Mouse (Mus musculus) brain, embryonic 18.5 days (tissue): ENCODE data around the gene Hist1h3h.
"Not testable (repeated sequence)": the region's sequence is repeated elsewhere in the genome, so short reads cannot be mapped to it uniquely, and the experiment has no call there.

Experiments used
- DNase-seq: peaks from one replicate; pipeline ENCODE4 v3.0.0-alpha.2; 2012; ENCODE audit warnings: low read depth, low spot score

Gene Hist1h3h

DNA sequence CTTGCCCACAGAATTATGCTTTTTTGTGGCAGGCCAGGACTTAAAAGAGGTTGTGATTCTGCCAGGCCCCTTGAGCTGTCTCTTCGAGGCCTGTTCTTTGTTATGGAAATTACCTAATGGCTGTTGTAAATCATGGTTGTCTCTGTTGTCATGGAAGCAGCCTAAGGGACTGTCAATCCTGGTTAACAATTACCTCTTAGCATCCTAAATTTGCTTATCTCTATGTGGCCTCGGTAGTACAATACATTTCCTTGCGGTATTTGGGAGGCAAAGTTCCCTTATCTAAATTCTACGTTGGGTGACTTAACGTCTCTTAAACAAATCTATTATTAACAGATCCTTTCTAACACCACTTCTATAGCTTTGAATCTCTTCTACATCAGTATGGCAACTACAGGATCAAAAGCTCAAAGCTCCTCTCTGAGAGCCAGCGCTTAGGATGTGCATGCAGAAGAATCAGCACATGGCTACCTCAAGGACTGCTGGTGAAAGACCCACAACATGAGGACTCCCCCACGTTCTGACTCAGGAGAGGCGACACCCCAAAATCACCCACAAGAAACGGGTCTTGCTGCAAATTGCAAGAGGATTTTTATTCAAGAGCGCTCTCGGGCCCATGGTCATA lies 10.6 kb downstream of the Hist1h3h start:
- DNase-seq: no peak

DNA sequence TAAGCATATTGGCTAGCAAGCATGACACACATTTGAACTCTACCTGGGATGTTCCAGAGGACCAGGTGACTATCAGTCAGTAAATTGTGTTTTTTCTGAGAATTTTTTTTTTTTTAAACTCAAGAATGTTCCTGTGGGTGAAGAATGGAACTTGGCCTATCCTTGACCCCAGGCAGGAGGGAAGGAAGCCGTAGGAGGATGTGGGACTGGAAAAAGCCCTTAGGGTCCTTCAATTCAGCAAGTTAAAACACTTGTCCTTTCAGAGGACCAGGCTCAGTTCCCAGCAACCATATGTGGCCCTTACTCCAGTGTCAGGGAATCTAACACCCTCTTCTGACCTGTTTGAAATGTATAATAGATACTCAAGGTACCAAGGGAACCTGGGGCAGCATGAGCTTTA lies 12.1 kb downstream of the Hist1h3h start:
- no peak for DNase-seq

DNA sequence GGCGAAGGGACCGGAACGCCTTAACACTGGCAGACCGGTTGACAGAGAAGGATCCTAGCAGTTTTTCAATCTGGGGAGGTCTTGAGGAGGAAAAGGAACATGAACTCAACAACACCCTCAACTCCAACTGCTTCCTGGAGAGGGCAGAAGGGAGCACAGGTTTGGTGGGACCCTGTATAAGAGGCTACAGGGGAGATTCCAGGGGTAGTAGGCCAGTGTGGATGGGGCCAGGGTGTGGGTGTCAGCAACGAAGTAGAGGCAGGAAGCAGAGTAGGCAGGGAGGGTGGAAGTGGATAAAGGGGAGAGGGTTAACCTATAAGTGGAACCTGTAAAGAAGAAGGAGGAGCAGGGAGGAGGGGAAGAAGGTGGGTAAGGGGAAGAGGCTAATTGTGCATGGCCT lies 16.0 kb downstream of the Hist1h3h start:
- no peak for DNase-seq

DNA sequence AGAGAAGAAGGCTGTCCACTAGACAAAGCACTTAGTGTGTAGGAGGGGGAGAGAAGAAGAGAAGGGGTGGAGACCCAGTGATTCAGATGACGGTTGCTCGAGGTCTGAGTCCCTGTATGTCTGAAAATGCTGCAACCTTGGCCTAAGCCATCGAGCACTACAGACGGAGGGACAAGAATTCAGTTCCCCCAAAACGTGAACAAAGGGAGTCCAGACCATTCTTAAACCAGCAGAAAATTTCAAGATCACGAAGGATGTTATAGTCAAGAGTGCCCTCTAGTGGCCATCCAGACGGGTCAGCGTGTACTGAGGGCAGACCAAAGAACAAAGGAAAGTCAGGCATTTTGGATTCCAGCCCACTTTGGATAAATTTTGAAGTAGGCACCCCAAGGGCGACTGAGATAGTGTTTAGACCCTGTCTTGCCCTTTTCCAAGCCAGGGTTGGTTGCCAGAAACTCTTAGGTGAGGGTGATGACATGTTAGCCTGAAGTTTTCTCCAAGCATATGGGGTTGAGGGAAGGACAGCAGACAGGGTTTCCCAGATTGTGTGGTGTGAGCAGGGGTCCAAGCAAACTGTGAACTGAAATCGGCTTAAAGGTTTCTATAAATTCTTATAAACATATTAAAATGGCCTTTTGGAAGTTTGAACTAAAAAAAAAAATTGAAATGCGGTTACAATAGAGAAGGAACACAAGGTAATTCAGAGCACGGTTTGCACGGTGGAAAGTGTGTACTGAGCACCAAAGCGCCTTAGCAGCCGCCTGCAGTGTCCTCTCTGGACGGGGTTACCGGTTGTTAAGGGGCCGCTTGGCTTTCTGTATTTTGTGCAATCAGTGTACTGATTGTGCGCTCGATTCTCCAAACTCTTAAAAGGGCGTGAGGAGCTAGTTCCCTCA lies 16.8 kb downstream of the Hist1h3h start:
- DNase-seq: no peak

DNA sequence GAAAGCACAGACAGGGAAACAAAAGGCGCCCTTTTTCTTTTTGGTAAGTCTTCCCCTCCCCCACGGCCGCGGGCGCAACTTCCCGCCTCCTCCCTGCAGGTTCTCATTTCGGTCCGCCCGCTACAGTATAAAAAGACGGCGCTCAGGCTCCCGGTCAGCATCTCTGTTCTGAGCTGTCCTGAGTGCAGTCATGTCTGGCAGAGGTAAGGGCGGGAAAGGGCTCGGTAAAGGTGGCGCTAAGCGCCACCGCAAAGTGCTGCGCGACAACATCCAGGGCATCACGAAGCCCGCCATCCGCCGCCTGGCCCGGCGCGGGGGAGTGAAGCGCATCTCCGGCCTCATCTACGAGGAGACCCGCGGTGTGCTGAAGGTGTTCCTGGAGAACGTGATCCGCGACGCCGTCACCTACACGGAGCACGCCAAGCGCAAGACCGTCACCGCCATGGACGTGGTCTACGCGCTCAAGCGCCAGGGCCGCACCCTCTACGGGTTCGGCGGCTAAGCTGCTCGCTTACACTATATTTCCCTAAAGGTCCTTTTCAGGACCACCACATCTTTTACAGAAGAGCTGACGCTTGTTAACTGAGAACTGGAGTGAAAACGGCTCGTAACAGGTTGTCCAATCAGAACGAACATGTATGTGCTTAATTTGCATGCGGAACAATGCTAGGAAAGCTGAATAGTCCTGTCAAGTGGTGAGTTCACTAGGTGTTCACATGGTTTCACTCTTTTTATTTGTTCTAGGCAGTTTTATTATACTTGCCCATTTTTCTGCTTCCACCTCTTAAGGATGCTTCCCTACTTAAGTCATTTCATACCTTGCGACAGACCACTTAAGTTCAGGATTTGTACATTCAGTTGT lies 17.7 kb downstream of the Hist1h3h start, which contains the start of gene Hist1h4j:
Gene Hist1h4j, plus strand, starts transcription at position 159 of the 862 bp plus-strand sequence.
- not testable (repeated sequence) for DNase-seq

DNA sequence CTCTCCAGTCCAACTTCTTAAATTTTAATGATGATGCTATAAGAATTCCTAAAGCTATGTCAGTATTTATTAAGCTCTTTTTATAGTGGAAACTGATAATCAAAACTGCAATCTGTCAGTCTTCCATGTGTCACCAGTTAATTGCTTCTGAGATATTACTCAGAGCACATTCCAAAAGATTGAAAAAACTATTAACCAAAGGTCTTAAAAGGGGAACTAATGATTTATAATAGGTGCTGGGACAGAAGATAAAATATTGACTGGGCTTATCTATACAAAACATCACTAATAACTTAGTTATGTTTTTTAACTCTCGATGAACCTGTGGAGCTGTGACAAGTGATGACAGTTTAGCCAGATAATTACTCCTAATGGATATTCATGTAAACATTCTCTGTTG lies 27.5 kb downstream of the Hist1h3h start:
- no peak for DNase-seq

DNA sequence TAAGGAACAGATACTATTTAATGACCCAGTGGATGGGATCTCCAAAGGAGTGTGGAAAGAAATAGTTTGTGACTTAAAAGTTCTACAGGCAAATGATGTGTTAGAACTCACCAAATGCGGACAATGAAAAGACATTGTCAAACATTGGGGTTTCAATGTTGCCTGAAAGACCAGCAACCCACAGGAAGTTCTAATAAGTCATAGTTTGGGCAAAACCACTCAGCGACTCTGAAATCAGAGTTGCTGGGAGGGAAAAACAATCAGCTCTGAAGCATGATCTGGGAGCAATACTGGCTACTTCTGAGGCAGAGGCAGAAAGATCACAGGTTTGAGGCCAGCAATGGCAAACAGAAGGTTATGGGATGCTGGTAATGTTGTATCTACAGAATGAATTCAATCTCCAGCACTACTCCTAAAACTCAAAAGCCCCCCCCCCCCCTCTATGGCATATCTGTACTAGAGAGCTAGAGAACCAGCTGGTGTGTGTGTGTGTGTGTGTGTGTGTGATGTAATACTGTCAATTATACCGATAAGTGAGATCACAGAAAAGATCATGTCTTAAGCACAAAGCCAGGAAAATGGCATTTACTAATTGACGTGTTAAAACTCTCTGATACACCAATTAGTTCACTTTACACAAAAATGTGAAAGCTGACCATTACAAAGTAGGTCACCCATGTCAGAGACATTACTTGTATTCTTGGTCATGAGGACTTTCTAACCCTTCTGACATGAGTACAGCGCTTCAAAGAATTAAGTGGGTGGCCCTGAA lies 32.1 kb downstream of the Hist1h3h start:
- DNase-seq: no peak

DNA sequence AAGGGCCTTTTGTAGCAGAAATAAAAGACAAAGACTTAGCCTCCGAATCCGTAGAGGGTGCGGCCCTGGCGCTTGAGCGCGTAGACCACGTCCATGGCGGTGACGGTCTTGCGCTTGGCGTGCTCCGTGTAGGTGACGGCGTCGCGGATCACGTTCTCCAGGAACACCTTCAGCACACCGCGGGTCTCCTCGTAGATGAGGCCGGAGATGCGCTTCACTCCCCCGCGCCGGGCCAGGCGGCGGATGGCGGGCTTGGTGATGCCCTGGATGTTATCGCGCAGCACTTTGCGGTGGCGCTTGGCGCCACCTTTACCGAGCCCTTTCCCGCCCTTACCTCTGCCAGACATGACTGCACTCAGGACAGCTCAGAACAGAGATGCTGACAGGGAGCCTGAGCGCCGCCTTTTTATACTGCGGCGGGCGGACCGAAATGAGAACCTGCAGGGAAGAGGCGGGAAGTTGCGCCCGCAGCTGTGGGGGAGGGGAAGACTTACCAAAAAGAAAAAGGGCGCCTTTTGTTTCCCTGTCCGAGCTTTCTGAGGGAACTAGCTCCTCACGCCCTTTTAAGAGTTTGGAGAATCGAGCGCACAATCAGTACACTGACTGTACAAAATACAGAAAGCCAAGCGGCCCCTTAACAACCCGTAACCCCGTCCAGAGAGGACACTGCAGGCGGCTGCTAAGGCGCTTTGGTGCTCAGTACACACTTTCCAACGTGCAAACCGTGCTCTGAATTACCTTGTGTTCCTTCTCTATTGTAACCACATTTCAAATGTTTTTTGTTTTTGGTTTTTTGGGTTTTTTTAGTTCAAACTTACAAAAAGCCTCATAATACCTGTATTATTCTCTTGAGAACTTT lies 32.9 kb downstream of the Hist1h3h start, which contains the start of gene Hist1h4k:
Gene Hist1h4k, minus strand, starts transcription at position 347 of the 859 bp plus-strand sequence.
- DNase-seq: peak; percentile 82

DNA sequence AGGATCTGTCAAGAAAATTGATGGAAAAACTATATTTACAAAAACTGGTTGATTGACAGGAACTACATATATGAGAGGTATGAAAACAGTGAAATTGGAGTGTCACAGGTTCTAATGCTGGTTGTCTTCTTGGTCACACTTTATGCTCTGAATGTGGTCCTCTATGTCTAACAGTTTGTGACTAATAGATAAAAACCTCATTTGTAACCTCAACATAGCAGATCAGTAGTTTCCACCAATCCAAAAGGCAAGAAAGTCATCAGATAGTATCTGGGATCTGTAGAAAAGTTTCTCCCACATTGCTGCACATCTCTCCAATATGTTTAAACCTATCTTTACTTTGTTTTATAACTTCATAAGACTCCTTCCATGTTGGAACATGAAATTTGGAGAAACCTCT lies 34.0 kb downstream of the Hist1h3h start:
- no peak for DNase-seq

DNA sequence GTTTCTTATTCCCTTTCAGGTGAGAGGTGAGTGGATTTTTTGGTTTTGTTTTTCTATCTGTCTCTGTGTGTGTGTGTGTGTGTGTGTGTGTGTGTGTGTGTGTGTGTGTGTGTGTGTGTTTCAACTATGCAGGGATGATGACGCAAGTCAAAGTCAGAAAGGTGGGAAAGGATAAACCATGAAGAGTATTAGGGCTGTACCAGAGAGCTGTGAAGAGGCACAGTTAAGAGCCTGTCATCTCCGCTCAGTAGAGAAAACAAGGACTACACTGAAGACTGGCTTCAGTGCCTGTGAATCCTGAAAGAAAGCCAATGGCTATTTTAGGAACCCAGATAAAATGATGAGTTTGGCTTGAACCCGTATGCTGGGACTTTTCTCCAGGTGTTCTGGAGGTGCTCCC lies 34.4 kb downstream of the Hist1h3h start:
- DNase-seq: no peak

DNA sequence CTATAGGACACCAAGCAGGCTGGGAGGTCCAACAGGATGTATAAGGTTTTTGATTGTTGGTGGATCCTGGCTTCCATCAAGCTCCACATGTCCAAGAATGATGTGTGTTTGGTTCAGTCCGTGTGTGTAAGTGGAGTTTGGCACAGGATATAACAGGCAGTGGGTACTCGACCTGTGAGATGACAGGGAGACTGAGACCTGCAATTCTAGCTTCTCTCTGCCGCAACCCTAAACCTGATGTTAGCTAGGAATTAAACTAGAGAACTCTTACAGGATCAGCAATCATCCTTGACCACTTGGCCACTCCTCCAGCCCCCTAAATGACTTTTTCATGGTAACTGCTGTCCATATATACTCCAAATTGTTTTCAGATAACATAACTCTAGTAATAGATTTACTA lies 34.9 kb downstream of the Hist1h3h start:
- DNase-seq: no peak

DNA sequence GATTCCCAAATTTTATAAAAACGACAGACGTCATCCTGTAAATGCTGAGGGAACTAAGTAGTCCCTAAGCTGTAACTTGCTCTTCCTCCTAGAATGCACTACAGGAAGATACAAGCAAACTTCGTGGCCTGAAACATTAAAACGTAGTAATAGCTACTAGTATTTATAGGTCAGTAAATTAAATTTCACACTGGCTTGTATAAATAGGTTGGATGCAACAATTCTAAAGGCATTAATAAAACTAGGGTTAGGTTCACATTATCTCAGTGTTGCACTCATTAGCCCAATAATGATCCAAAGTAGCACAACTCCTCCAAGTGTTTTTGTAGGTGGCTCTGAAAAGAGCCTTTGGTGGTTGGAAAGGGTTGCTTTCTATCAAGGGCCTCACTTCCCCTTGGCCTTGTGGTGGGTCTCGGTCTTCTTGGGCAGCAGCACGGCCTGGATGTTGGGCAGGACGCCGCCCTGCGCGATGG lies 35.6 kb downstream of the Hist1h3h start:
- DNase-seq: no peak

DNA sequence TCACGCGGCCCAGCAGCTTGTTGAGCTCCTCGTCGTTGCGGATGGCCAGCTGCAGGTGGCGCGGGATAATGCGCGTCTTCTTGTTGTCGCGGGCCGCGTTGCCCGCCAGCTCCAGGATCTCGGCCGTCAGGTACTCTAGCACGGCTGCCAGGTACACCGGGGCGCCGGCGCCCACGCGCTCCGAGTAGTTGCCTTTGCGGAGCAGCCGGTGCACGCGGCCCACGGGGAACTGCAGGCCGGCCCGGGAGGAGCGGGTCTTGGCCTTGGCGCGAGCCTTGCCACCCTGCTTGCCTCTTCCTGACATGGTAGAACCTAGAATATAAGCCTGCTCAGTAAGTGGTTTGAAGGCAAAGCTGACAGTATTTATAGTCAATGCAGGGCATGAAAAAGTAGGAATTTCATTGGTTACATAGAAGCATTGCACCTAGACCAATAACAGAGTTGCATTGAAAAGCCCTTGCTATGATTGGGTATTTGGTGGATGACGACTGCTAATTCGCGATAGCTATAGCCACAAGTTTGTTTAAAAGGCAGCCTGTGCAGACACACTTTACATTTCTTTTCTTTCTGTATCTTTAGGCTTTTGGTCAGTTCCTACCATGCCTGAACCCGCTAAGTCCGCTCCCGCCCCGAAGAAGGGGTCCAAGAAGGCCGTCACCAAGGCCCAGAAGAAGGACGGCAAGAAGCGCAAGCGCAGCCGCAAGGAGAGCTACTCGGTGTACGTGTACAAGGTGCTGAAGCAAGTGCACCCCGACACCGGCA lies 36.2 kb downstream of the Hist1h3h start, which contains the start of the genes Hist1h2ak and Hist1h2bn:
Gene Hist1h2ak, minus strand, starts transcription at position 304 of the 762 bp plus-strand sequence.
Gene Hist1h2bn, plus strand, starts transcription at position 600 of the 762 bp plus-strand sequence.
- DNase-seq: peak; percentile 92

DNA sequence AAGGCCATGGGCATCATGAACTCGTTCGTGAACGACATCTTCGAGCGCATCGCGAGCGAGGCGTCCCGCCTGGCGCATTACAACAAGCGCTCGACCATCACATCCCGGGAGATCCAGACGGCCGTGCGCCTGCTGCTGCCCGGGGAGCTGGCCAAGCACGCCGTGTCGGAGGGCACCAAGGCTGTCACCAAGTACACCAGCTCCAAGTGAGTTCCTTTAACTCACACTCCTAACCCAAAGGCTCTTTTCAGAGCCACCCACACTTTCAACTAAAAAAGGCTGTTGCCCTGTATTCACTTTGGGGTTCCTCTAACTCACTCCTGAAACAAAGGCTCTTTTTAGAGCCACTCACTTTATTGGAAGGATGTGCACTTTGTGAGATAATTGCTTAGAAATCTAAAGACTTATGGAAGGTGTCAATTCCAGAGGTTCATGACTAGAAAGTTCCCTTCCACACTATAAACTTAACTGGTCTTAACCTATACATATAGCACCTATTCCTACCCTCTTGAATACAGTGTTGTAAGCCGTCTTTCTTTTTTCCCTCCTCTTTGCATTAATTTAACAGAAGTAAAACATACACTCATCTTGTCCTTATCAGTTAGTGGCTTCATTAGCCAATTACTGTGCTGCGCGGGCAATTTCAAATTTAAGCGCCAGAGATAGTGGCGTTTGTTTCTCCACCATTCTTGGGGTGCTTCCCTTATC lies 37.0 kb downstream of the Hist1h3h start:
- DNase-seq: not testable (repeated sequence)

DNA sequence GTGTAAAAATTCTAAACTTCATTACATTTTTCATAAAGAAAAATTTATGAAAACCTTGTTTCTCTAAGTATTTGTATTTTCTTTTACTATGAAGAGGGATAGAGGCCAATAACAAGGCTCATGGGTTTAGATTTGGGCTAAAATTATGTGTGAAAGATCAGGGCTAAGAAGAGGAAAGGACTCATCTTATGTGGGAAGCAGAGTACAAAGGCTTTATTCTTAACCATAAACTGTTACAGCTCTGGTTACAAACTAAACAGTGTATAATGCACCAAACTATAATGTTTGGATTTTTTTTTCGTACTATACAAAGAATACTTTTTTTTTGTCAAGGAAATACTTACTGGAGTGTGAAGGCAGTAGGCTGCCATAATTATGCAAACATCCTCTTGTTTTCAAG lies 38.2 kb downstream of the Hist1h3h start:
- no peak for DNase-seq
